Mouse (Mus musculus): ENCODE data around the gene C2cd4b. TPM values are rescaled to one million over a fixed set of nuclear protein-coding genes. Genes with fewer than 3 reads are reported as not detected.

C2cd4b gene
- polyA plus RNA-seq, 2 experiments = not detected

DNA sequence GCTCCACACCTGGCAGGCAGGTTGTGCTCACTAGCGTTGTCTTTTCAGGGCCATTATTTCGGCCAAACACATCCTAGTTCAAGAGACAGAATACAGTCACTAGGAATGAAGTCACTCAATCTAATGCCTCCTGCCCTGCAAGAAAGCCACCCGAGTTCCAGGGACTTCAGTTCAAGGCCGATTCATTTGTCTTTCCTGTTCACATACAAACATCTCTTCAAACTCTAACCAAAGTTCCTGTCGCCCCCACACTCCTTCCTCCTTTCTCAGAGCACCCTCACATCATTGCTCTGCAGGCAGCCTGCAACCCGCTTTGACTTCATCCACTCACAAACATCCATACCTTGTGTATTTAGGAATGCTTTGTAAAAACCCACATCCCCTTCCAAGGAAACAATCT is 34.3 kb downstream of the C2cd4b start:
- no peak overlapping the region for H3K9ac ChIP-seq (replicated peaks)
- no peaks in the 10 kb centered on the region for H3K27me3 ChIP-seq (ENCODE audit: control insufficient read depth, insufficient read depth, low read length)
- no peak overlapping the region for H3K4me2 ChIP-seq (ENCODE audit: low read depth)
- H3K4me1 ChIP-seq (replicated peaks; ENCODE audit: control insufficient read depth in 2 of 2, insufficient read depth in 2 of 2, low read length in 1 of 2) = no peaks in the 10 kb centered on the region
- no peak overlapping the region for H3K27ac ChIP-seq
- TF ChIP-seq EP300 (IDR thresholded peaks at IDR 0.05; ENCODE audit: low read depth) = no peak
- no peak for TF ChIP-seq CTCF (IDR thresholded peaks at IDR 0.05; ENCODE audit: low read depth)
- ATAC-seq (ENCODE audit: insufficient read depth) (no peak), DNase-seq (ENCODE audit: low read depth in 3 of 3, low spot score in 3 of 3) (no peak)
- 31% methylated on average over 6 of the region's 6 CpGs for whole genome bisulfite sequencing (ENCODE audit: insufficient replicate concordance)
- no peaks in the 10 kb centered on the region for H3K9me3 ChIP-seq (ENCODE audit: control insufficient read depth, low read length)
- H3K36me3 ChIP-seq (replicated peaks; ENCODE audit: control insufficient read depth, insufficient read depth, low read depth) = no peaks in the 10 kb centered on the region
- H3K4me3 ChIP-seq (ENCODE audit: insufficient read depth in 1 of 2, low read depth in 2 of 2, low read length in 2 of 2) = no peak overlapping the region

DNA sequence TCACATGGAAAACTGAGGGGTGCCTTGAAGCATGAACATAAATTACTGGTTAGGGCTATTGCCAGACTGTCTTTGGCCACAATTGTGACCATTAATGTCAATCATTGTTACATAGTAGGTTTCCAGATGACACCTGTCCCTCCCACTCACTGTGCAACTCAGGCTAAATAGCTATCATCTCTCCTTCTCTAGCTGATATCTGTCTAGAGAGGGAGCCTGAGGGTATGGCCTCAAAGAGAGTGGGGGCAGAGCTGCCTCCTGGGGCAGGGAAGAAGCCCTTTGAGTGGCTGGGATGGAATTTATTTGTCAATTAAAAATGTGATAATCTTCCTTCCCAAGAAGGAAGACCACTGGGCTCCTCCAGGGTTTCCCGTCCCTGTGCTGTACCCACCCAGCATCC is 35.0 kb downstream of the C2cd4b start:
- no peak overlapping the region for H3K27ac ChIP-seq
- ATAC-seq (ENCODE audit: insufficient read depth) = no peak

GRCm38 (mm10) chr9:67794668-67795067 is 35.4 kb downstream of the C2cd4b start:
- ATAC-seq (ENCODE audit: insufficient read depth) (no peak), DNase-seq (ENCODE audit: low read depth in 3 of 3, low spot score in 3 of 3) (no peak)
- no peak overlapping the region for H3K27ac ChIP-seq
- H3K9ac ChIP-seq (replicated peaks) = no peak overlapping the region
- H3K27me3 ChIP-seq (ENCODE audit: control insufficient read depth, insufficient read depth, low read length) = no peaks in the 10 kb centered on the region
- H3K4me1 ChIP-seq (replicated peaks; ENCODE audit: control insufficient read depth in 2 of 2, insufficient read depth in 2 of 2, low read length in 1 of 2) = no peaks in the 10 kb centered on the region
- H3K9me3 ChIP-seq (ENCODE audit: control insufficient read depth, low read length) = no peaks in the 10 kb centered on the region
- no peak overlapping the region for H3K4me2 ChIP-seq (ENCODE audit: low read depth)
- no peak for TF ChIP-seq EP300 (IDR thresholded peaks at IDR 0.05; ENCODE audit: low read depth)
- no peak for TF ChIP-seq CTCF (IDR thresholded peaks at IDR 0.05; ENCODE audit: low read depth)
- no peak overlapping the region for H3K4me3 ChIP-seq (ENCODE audit: insufficient read depth in 1 of 2, low read depth in 2 of 2, low read length in 2 of 2)
- no peaks in the 10 kb centered on the region for H3K36me3 ChIP-seq (replicated peaks; ENCODE audit: control insufficient read depth, insufficient read depth, low read depth)
- 72% methylated on average over 4 of the region's 4 CpGs for WGBS (ENCODE audit: insufficient replicate concordance)

More for the DNA sequence above, 35.0 kb downstream of the C2cd4b start:
- no peak overlapping the region for H3K4me2 ChIP-seq (ENCODE audit: low read depth)
- no peak for DNase-seq (ENCODE audit: low read depth in 3 of 3, low spot score in 3 of 3)
- no peak overlapping the region for H3K4me3 ChIP-seq (ENCODE audit: insufficient read depth in 1 of 2, low read depth in 2 of 2, low read length in 2 of 2)
- no peak overlapping the region for H3K9ac ChIP-seq (replicated peaks)
- WGBS (ENCODE audit: insufficient replicate concordance) = 67% methylated on average over 1 of the region's 1 CpGs
- no peak for TF ChIP-seq CTCF (IDR thresholded peaks at IDR 0.05; ENCODE audit: low read depth)
- no peak for TF ChIP-seq EP300 (IDR thresholded peaks at IDR 0.05; ENCODE audit: low read depth)
- no peaks in the 10 kb centered on the region for H3K4me1 ChIP-seq (replicated peaks; ENCODE audit: control insufficient read depth in 2 of 2, insufficient read depth in 2 of 2, low read length in 1 of 2)
- no peaks in the 10 kb centered on the region for H3K9me3 ChIP-seq (ENCODE audit: control insufficient read depth, low read length)
- H3K27me3 ChIP-seq (ENCODE audit: control insufficient read depth, insufficient read depth, low read length) = no peaks in the 10 kb centered on the region
- no peaks in the 10 kb centered on the region for H3K36me3 ChIP-seq (replicated peaks; ENCODE audit: control insufficient read depth, insufficient read depth, low read depth)

DNA sequence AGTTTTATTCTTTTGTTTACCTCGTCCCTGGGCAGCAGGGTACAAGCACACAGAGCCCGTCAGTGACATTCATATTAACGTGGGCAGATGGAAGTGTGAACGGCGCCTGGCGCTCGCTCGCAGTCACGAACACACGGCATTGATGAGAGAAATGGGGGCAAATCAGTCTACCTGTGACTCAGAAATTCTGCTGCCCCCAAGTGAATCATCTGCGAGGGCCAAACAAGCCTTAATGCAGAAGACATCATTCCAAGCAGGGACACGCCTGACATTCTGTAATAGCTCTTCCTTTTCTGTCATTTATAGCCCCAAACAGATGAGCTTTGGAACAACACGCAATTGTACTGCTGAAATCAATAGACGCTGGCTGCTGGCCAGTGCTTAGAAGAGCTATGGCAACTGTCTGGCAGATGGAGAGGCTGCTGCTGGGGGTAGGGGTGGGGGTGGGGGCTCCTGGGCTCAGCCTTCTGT is 36.0 kb downstream of the C2cd4b start:
- no peaks in the 10 kb centered on the region for H3K36me3 ChIP-seq (replicated peaks; ENCODE audit: control insufficient read depth, insufficient read depth, low read depth)
- no peak overlapping the region for H3K9ac ChIP-seq (replicated peaks)
- WGBS (ENCODE audit: insufficient replicate concordance) = 65% methylated on average over 14 of the region's 14 CpGs
- no peaks in the 10 kb centered on the region for H3K9me3 ChIP-seq (ENCODE audit: control insufficient read depth, low read length)
- no peaks in the 10 kb centered on the region for H3K4me1 ChIP-seq (replicated peaks; ENCODE audit: control insufficient read depth in 2 of 2, insufficient read depth in 2 of 2, low read length in 1 of 2)
- DNase-seq (ENCODE audit: low read depth in 3 of 3, low spot score in 3 of 3) = no peak
- H3K4me2 ChIP-seq (ENCODE audit: low read depth) = no peak overlapping the region
- TF ChIP-seq EP300 (IDR thresholded peaks at IDR 0.05; ENCODE audit: low read depth) (no peak), CTCF (IDR thresholded peaks at IDR 0.05; ENCODE audit: low read depth) (no peak)
- no peak overlapping the region for H3K27ac ChIP-seq
- ATAC-seq (ENCODE audit: insufficient read depth) = no peak
- no peak overlapping the region for H3K4me3 ChIP-seq (ENCODE audit: insufficient read depth in 1 of 2, low read depth in 2 of 2, low read length in 2 of 2)
- no peaks in the 10 kb centered on the region for H3K27me3 ChIP-seq (ENCODE audit: control insufficient read depth, insufficient read depth, low read length)

DNA sequence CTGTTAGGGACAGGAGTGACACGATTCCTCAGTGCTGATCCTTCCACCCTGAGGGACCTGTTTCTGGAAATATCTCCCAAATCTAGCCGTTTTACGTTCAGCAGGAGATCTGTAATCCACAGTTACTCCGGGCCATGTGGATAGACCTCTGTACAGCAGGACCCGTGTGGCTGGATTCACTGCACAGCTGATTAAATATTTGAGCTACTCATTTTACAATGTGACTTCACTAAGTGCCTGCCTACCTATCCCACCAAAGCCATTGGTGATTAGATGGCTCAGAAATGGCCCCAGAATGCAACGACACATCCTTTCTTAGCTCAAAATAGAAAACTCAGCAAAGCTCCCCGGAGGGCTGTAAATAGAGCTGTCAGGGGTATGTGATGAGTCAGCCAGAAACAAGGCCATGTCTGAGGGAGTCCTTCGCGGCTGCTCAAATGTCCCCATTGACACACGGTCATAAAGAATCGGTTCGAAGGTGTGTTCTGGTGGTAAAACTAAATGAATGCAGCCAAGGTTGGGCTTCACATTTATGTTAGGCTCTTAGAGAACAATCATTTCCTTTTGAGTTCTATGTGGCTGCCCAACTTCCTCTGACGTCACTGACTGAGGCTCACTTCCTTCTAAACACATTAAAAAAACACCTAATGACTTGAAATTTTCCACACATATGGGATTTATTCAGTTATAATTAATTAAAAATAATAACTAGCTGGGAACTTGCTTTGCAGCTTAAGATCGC is 40.0 kb downstream of the C2cd4b start:
- no peak for ATAC-seq (ENCODE audit: insufficient read depth)
- no peak for DNase-seq (ENCODE audit: low read depth in 3 of 3, low spot score in 3 of 3)

More for the DNA sequence above, 40.0 kb downstream of the C2cd4b start:
- Histone ChIP-seq H3K4me3 (ENCODE audit: insufficient read depth in 1 of 2, low read depth in 2 of 2, low read length in 2 of 2) (no peak overlapping the region), H3K27me3 (ENCODE audit: control insufficient read depth, insufficient read depth, low read length) (no peaks in the 10 kb centered on the region), H3K9me3 (ENCODE audit: control insufficient read depth, low read length) (no peaks in the 10 kb centered on the region), H3K27ac (no peak overlapping the region), H3K36me3 (replicated peaks; ENCODE audit: control insufficient read depth, insufficient read depth, low read depth) (no peaks in the 10 kb centered on the region), H3K4me1 (replicated peaks; ENCODE audit: control insufficient read depth in 2 of 2, insufficient read depth in 2 of 2, low read length in 1 of 2) (no peaks in the 10 kb centered on the region), H3K9ac (replicated peaks) (no peak overlapping the region), H3K4me2 (ENCODE audit: low read depth) (no peak overlapping the region)
- WGBS (ENCODE audit: insufficient replicate concordance) = 47% methylated on average over 14 of the region's 14 CpGs
- no peak for TF ChIP-seq CTCF (IDR thresholded peaks at IDR 0.05; ENCODE audit: low read depth)
- TF ChIP-seq EP300 (IDR thresholded peaks at IDR 0.05; ENCODE audit: low read depth) = no peak
